ENCODE assay signal across 16 mouse cellular contexts in the genomic region with DNA sequence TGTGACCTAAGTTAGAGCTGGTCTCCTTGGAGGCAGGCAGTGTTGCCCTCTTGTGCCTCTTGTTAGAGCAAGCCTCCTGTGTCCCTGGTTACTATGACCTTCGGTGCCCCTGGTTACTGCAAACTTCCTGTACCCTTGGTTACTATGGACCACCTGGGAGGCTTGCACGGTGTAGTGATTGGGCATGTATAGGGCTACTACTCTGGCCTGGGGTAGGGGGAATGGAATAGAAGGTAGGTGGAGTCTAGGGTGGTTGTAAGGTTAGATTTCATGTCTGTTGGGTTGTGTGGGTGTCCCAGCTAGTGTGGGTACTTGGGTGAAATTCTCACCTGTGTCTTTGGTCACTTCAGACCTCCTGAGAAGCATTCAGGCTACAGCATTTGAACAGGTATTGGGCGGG.
"Had no signal": no experiment of that assay in that cellular context is flagged by ENCODE, and none has a peak within 500 bp of the region (broad histone marks: within the 10 kb centered on the region; RNA-seq: fewer than 3 reads in every experiment).

No protein-coding gene starts in this region.

- H3K27ac ChIP-seq: liver, embryonic 13.5 days; liver, embryonic 15.5 days; lung, embryonic 15.5 days; macrophage had no signal

- H3K9me3 ChIP-seq: liver, embryonic 13.5 days; liver, embryonic 15.5 days; lung, embryonic 15.5 days had no signal

- ATAC-seq: liver, postnatal 0 days; lung, postnatal 0 days had no signal

- H3K27me3 ChIP-seq: liver, embryonic 13.5 days; liver, embryonic 15.5 days; lung, embryonic 15.5 days; megakaryocyte, embryonic 14.5 days had no signal

- H3K4me2 ChIP-seq: liver, embryonic 11.5 days; liver, embryonic 13.5 days; liver, embryonic 15.5 days; lung, embryonic 15.5 days had no signal

- H3K4me3 ChIP-seq: liver, embryonic 13.5 days; liver, embryonic 15.5 days; lung, embryonic 15.5 days; megakaryocyte, embryonic 14.5 days had no signal

- H3K36me3 ChIP-seq: liver, embryonic 13.5 days; liver, embryonic 15.5 days; lung, embryonic 15.5 days had no signal

- H3K4me1 ChIP-seq: liver, embryonic 13.5 days; liver, embryonic 15.5 days; lung, embryonic 15.5 days; megakaryocyte, embryonic 14.5 days had no signal

- DNase-seq: liver; liver, embryonic 13.5 days; liver, postnatal 0 days; lung, adult 2 months; lung, postnatal 14 days; lung, postnatal 36 days; right cerebral cortex, postnatal 14 days; thymus, adult 2 months; thymus, postnatal 25 days; thymus, postnatal 4 days had no signal

- H3K9ac ChIP-seq: liver, embryonic 13.5 days; liver, embryonic 15.5 days; liver, postnatal 0 days; lung, embryonic 15.5 days had no signal
